Mouse (Mus musculus): ENCODE data around the gene Glrx2.
"Not testable (repeated sequence)": the region's sequence is repeated elsewhere in the genome, so short reads cannot be mapped to it uniquely, and the experiment has no call there.

Glrx2 gene

GRCm38 (mm10) chr1:143716038-143716437 is at the start of gene Glrx2:
Glrx2 (plus strand) TSS chr1:143716338.
- not testable (repeated sequence) for DNase-seq

GRCm38 (mm10) chr1:143675734-143676361 is 40.3 kb upstream of the Glrx2 start:
- peak in 1 of 2 experiments; percentile 40 for DNase-seq

- DNase-seq: peak; percentile 96
These were observed 35.0 kb upstream of the Glrx2 start for GRCm38 (mm10) chr1:143681108-143681507.

- no peak for DNase-seq
These were observed 31.3 kb upstream of the Glrx2 start for GRCm38 (mm10) chr1:143684849-143685248.

- DNase-seq: no peak
These were observed 14.4 kb upstream of the Glrx2 start for GRCm38 (mm10) chr1:143701736-143702135.

GRCm38 (mm10) chr1:143702141-143702740 is 13.9 kb upstream of the Glrx2 start:
- peak; percentile 64 to 67 for DNase-seq

- DNase-seq: peak; percentile 94 to 96
These were observed 13.3 kb upstream of the Glrx2 start, which contains the start of gene Cdc73 for GRCm38 (mm10) chr1:143702741-143703262. Cdc73 (minus strand) TSS chr1:143702893.

- peak; percentile 17 to 32 for DNase-seq
These were observed 9.1 kb upstream of the Glrx2 start for GRCm38 (mm10) chr1:143707006-143707405.

GRCm38 (mm10) chr1:143708361-143708760 is 7.8 kb upstream of the Glrx2 start:
- DNase-seq: no peak

GRCm38 (mm10) chr1:143709966-143710626 is 6.0 kb upstream of the Glrx2 start:
- no peak for DNase-seq

- no peak for DNase-seq
These were observed 5.5 kb upstream of the Glrx2 start for GRCm38 (mm10) chr1:143710627-143710976.

GRCm38 (mm10) chr1:143724456-143725064 is 8.4 kb downstream of the Glrx2 start:
- DNase-seq: no peak

- DNase-seq: no peak
These were observed 11.7 kb downstream of the Glrx2 start for GRCm38 (mm10) chr1:143727701-143728445.

- DNase-seq: peak; percentile 19 to 38
These were observed 14.8 kb downstream of the Glrx2 start for GRCm38 (mm10) chr1:143730899-143731298.

- DNase-seq: no peak
These were observed 15.6 kb downstream of the Glrx2 start for GRCm38 (mm10) chr1:143731691-143732090.

- DNase-seq: no peak
These were observed 17.8 kb downstream of the Glrx2 start for GRCm38 (mm10) chr1:143733914-143734410.

GRCm38 (mm10) chr1:143738811-143739210 is 22.7 kb downstream of the Glrx2 start:
- DNase-seq: no peak

GRCm38 (mm10) chr1:143739361-143740350 is 23.5 kb downstream of the Glrx2 start:
- DNase-seq: peak; percentile 95 to 97

GRCm38 (mm10) chr1:143740581-143740980 is 24.4 kb downstream of the Glrx2 start:
- DNase-seq: peak; percentile 69 to 74

- no peak for DNase-seq
These were observed 25.2 kb downstream of the Glrx2 start for GRCm38 (mm10) chr1:143741331-143741730.

GRCm38 (mm10) chr1:143742186-143742585 is 26.0 kb downstream of the Glrx2 start:
- DNase-seq: peak in 1 of 2 experiments; percentile 18
